Mouse (Mus musculus) cerebellum, adult 2 months (tissue): ENCODE measurements around the gene Dhdds. TPM values are rescaled to one million over a fixed set of nuclear protein-coding genes. Genes with fewer than 3 reads are reported as not detected.
A peak's percentile ranks its signal among the peaks of the same experiment; 100 is the strongest.

Experiments
- DNase-seq, 2 experiments: peaks; one replicate each; pipeline ENCODE4 v3.0.0; 2021
- H3K27ac ChIP-seq: fragments of 200-500 bp; 2 replicates; pipeline ENCODE4 v1.5.1; 2012; ENCODE audit warnings: low read length, control low read depth, inconsistent platforms; ENCODE audit not compliant: insufficient read depth
- H3K27me3 ChIP-seq: fragments of 200-500 bp; 2 replicates; pipeline ENCODE4 v1.6.1; 2012; ENCODE audit warnings: inconsistent platforms, mild to moderate bottlenecking, low read length, moderate library complexity; ENCODE audit not compliant: control insufficient read depth, insufficient read depth
- H3K4me1 ChIP-seq: fragments of 200-500 bp; 2 replicates; pipeline ENCODE4 v1.6.1; 2011; ENCODE audit warnings: low read length; ENCODE audit not compliant: control insufficient read depth, insufficient read depth
- H3K4me3 ChIP-seq: fragments of 200-500 bp; replicated peaks from 2 replicates; pipeline ENCODE3; 2011; ENCODE audit warnings: mild to moderate bottlenecking, low read depth, low read length, control low read depth; ENCODE audit not compliant: insufficient read depth
- CTCF ChIP-seq: fragments of 200-500 bp; IDR thresholded peaks from 2 replicates; pipeline ENCODE4 v1.5.1; 2011; ENCODE audit warnings: low read depth, mild to moderate bottlenecking, control low read depth, low read length, moderate library complexity, borderline replicate concordance; ENCODE audit not compliant: insufficient read depth
- POLR2A ChIP-seq: fragments of 200-500 bp; IDR thresholded peaks from 2 replicates; pipeline ENCODE4 v1.6.1; 2011; ENCODE audit warnings: low read length, control low read depth, borderline replicate concordance; ENCODE audit not compliant: insufficient read depth
- WGBS: fragments of 180-500 bp; shearing (Covaris S2); methylation state at CpG from one replicate; pipeline ENCODE4 v1.1.7; 2018; 5-methylcytosine and 5-hydroxymethylcytosine counted together
- polyA plus RNA-seq: library from polyadenylated mRNA; depleted of rRNA; stranded (reverse); fragments of >200 nt; gene quantifications from 2 replicates; pipeline ENCODE4 v1.2.3, GENCODE M21; 2012

The Dhdds gene
- polyA plus RNA-seq, 1 experiment, result 76.6 TPM

- Histone ChIP-seq H3K27ac (no peak overlapping the region), H3K4me1 (peaks cover 6% of the 10 kb centered on the region; the same call in 1 of the 2 replicates), H3K4me3 (no peak overlapping the region), H3K27me3 (peaks cover 5% of the 10 kb centered on the region; the same call in 1 of the 2 replicates)
- no peak for DNase-seq
- peak; percentile 26; the same call in 1 of the 2 replicates for TF ChIP-seq CTCF
- no peak for TF ChIP-seq POLR2A
- 56% methylated on average over 12 of the region's 12 CpGs for WGBS
These were observed 12.3 kb upstream of the Dhdds start for GRCm38 (mm10) chr4:134012858-134013528.

GRCm38 (mm10) chr4:134011450-134012414, 11.0 kb upstream of the Dhdds start:
- no peak for DNase-seq
- peaks cover 3% of the 10 kb centered on the region; the same call in 1 of the 2 replicates for H3K27me3 ChIP-seq
- no peak overlapping the region for H3K27ac ChIP-seq
- no peaks in the 10 kb centered on the region for H3K4me1 ChIP-seq
- TF ChIP-seq CTCF, result no peak
- no peak for TF ChIP-seq POLR2A
- WGBS, result 8% methylated on average over 16 of the region's 16 CpGs
- H3K4me3 ChIP-seq, result no peak overlapping the region

DNA sequence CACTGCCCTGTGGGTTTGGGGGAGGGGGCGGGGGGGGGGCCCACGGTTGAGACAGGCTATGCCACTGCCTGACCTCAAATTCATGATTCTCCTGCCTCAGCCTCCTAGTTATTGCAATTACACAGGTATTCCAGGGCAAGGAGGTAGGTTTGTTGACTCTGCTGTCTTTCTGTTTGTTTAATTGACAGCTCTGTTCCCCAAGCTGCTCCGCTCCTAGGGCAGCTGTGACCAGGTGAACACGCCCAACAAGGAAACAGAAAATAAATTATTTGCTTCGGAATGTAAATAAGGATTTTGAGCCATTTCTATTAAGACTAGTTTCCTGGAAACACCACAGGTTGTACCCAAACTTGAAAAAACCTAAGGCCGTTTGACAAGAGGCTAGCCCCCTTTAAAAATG, 9.0 kb upstream of the Dhdds start:
- DNase-seq, result no peak
- WGBS, result 61% methylated on average over 6 of the region's 6 CpGs
- TF ChIP-seq CTCF, result no peak
- no peak for TF ChIP-seq POLR2A
- Histone ChIP-seq H3K4me1 (no peaks in the 10 kb centered on the region), H3K27me3 (peaks cover 3% of the 10 kb centered on the region; the same call in 1 of the 2 replicates), H3K27ac (no peak overlapping the region), H3K4me3 (no peak overlapping the region)

DNA sequence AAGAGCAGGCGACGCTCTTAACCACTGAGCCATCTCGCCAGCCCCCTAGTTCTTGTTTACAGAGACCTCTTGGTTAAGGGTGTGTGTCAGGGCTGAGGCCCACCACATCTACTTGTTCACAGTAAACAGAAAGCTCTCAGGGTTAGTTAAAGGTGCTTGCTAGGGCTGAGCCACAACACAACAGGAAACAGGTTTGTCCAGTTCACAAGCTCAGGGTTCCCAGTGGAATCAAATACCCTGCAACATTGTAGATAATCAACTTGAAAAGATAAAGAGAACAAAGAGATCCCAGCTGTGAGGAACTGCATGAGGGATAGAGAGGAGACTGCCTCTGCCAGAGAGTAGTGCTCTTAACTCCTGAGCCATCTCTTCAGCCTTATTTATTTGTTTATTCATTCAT, 6.1 kb upstream of the Dhdds start:
- no peak for DNase-seq
- TF ChIP-seq POLR2A, result no peak
- no peak for TF ChIP-seq CTCF
- Histone ChIP-seq H3K27me3 (no peaks in the 10 kb centered on the region), H3K4me1 (no peaks in the 10 kb centered on the region), H3K27ac (no peak overlapping the region), H3K4me3 (no peak overlapping the region)
- WGBS, result 91% methylated on average over 3 of the region's 3 CpGs

GRCm38 (mm10) chr4:134005581-134006358, 5.1 kb upstream of the Dhdds start:
- no peak for DNase-seq
- H3K4me3 ChIP-seq, result no peak overlapping the region
- 59% methylated on average over 12 of the region's 12 CpGs for WGBS
- H3K27me3 ChIP-seq, result no peaks in the 10 kb centered on the region
- no peak overlapping the region for H3K27ac ChIP-seq
- H3K4me1 ChIP-seq, result no peaks in the 10 kb centered on the region
- TF ChIP-seq POLR2A, result no peak
- TF ChIP-seq CTCF, result no peak

DNA sequence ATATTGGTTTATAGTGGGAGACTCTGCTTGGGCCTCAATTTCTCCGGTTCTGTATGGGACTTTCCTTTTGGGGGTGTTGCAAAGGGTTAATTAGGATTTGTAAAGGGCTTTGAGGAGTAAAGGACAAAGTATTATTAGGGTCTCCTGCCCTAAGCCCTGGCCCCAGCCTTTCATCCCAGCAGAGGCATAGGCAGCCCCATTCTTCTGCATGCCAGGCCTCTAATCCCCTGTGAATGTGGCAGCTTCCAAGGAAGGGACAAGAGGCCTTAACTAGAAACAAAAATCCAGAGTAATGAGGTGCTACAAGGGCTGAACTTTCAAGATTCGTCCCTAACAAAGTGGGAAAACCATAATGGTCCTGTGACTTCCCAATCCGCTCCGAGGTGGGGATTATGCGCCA, 2.2 kb upstream of the Dhdds start:
- H3K4me3 ChIP-seq, result no peak overlapping the region
- 61% methylated on average over 5 of the region's 5 CpGs for WGBS
- H3K27me3 ChIP-seq, result no peaks in the 10 kb centered on the region
- TF ChIP-seq POLR2A, result no peak
- TF ChIP-seq CTCF, result no peak
- no peaks in the 10 kb centered on the region for H3K4me1 ChIP-seq
- DNase-seq, result no peak
- no peak overlapping the region for H3K27ac ChIP-seq

GRCm38 (mm10) chr4:134002246-134002645, 1.5 kb upstream of the Dhdds start:
- H3K4me1 ChIP-seq, result no peaks in the 10 kb centered on the region
- no peak for TF ChIP-seq CTCF
- no peak for TF ChIP-seq POLR2A
- DNase-seq, result no peak
- H3K27me3 ChIP-seq, result no peaks in the 10 kb centered on the region
- no peak overlapping the region for H3K27ac ChIP-seq
- 65% methylated on average over 4 of the region's 4 CpGs for WGBS
- H3K4me3 ChIP-seq, result no peak overlapping the region

DNA sequence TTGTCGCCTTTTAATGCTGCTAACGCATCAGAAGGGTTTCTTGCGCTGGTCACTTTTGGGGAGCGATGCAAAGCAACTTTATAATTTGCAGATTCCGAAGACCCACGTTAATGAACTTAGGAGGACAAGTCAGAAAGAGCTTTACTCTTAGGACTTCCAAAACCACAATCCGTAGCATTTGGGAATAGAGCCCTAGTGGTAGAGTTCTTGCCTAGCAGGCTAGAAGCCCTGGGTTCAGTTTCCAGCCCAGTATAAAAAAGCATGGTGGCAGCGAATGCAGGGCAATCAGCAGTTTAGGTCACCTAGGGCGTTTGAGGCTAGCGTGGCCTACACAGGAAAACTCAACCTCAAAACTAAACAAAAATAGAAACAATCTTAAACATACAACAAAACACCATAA, 992 bp upstream of the Dhdds start:
- H3K4me1 ChIP-seq, result no peaks in the 10 kb centered on the region
- WGBS, result 58% methylated on average over 10 of the region's 10 CpGs
- no peak for TF ChIP-seq POLR2A
- TF ChIP-seq CTCF, result no peak; the same call in 1 of the 2 replicates
- H3K27me3 ChIP-seq, result no peaks in the 10 kb centered on the region
- no peak overlapping the region for H3K27ac ChIP-seq
- no peak overlapping the region for H3K4me3 ChIP-seq
- DNase-seq, result no peak
